Mouse (Mus musculus) heart, embryonic 11.5 days (tissue): ENCODE data around the gene Sntn. TPM values are rescaled to one million over a fixed set of nuclear protein-coding genes. Genes with fewer than 3 reads are reported as not detected.

Experiments used
- ATAC-seq: fragments of 200-750 bp; cut with Nextera tagmentation; replicated peaks from 2 replicates; pipeline ENCODE4 v1.8.0; 2017; ENCODE audit warnings: moderate library complexity; ENCODE audit not compliant: insufficient number of reproducible peaks, low FRiP score, low TSS enrichment
- H3K27ac ChIP-seq: fragments of 300-500 bp; sonication (generic); 2 replicates; pipeline ENCODE4 v1.5.1; 2014; ENCODE audit warnings: mild to moderate bottlenecking, low read depth, low read length
- H3K27me3 ChIP-seq: fragments of 300-500 bp; sonication (generic); 2 replicates; pipeline ENCODE4 v1.6.1; 2014; ENCODE audit warnings: mild to moderate bottlenecking, low read length, mixed read lengths; ENCODE audit not compliant: control insufficient read depth, insufficient read depth
- H3K36me3 ChIP-seq: fragments of 300-500 bp; sonication (generic); 2 replicates; pipeline ENCODE4 v1.6.1; 2014; ENCODE audit warnings: mild to moderate bottlenecking, low read length, moderate library complexity, mixed read lengths; ENCODE audit not compliant: control insufficient read depth, insufficient read depth
- H3K4me1 ChIP-seq: fragments of 300-500 bp; sonication (generic); 2 replicates; pipeline ENCODE4 v1.6.1; 2014; ENCODE audit warnings: low read length; ENCODE audit not compliant: control insufficient read depth, insufficient read depth
- H3K4me2 ChIP-seq: fragments of 300-500 bp; sonication (generic); 2 replicates; pipeline ENCODE4 v1.6.1; 2014; ENCODE audit warnings: mild to moderate bottlenecking, moderate library complexity
- H3K4me3 ChIP-seq: fragments of 300-500 bp; sonication (generic); 2 replicates; pipeline ENCODE4 v1.5.1; 2014; ENCODE audit warnings: low read depth, low read length
- H3K9ac ChIP-seq: fragments of 300-500 bp; sonication (generic); 2 replicates; pipeline ENCODE4 v1.6.1; 2014; ENCODE audit warnings: mild to moderate bottlenecking, low read depth, low read length, moderate library complexity
- H3K9me3 ChIP-seq: fragments of 300-500 bp; sonication (generic); replicated peaks from 2 replicates; pipeline ENCODE4 v1.6.1; 2016; ENCODE audit warnings: low read length; ENCODE audit not compliant: control insufficient read depth
- WGBS: fragments of 180-500 bp; shearing (Covaris S2); extraction: QIAGEN DNeasy Blood & Tissue Kit; methylation state at CpG from one replicate; pipeline ENCODE4 v1.1.7; 2014; ENCODE audit not compliant: insufficient replicate concordance; 5-methylcytosine and 5-hydroxymethylcytosine counted together
- polyA plus RNA-seq: library from polyadenylated mRNA; unstranded; fragments of >200 nt; fragmentation: Nextera tagmentation; extraction: Ambion mirVana; gene quantifications from 2 replicates; pipeline ENCODE4 v1.2.1, GENCODE M21; 2014

Gene Sntn
- not detected in 2 replicates for polyA plus RNA-seq

DNA sequence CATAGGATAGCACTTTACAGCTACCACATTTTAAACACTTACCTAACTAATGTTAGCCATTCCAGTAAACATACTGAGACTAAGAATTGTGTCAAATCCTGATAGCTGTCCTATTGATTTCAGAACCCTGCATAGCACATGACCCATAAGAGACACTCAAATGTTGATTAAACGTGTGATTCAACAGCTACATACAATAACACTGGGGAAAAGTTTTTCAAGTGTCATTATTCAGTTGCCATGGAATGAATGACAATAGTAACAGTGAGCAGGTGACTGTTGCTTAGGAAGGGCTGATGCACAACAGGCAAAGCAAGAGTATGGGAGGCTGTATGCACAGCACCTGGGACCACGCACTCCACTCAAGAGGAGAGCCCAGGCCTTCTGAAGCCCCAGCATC, at the start of gene Sntn:
Gene Sntn (plus strand): TSS at position 301 of the 400 bp plus-strand sequence.
- no peaks in the 10 kb centered on the region for H3K36me3 ChIP-seq
- no peak within 1 kb of the TSS for H3K9ac ChIP-seq
- no peak for ATAC-seq
- no peak within 1 kb of the TSS for H3K4me2 ChIP-seq
- H3K9me3 ChIP-seq: no peaks in the 10 kb centered on the region
- H3K4me1 ChIP-seq: no peaks in the 10 kb centered on the region
- H3K27me3 ChIP-seq: no peaks in the 10 kb centered on the region
- H3K4me3 ChIP-seq: no peak within 1 kb of the TSS
- H3K27ac ChIP-seq: no peak within 1 kb of the TSS
- WGBS: 86% methylated on average over 2 of the region's 2 CpGs

DNA sequence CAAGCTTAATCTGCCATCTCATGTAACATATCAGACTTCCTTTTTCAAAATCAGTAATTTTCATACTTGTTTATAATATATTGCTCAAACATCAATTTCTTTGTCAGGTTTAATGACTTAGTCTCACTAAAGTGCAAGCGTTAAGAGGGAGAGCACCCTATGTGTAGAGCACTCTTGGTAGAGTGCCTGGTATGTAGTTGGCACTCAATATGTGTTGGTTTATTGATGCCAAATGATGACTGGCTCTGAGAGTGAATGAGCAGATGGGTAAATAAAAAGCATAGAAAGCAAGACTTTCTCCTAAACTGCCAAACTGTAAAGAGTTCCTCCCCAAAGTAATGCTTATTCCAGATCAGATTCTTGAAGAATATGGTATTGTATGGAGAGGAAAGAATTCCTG, 20.8 kb upstream of the Sntn start:
- H3K4me2 ChIP-seq: no peak overlapping the region
- no peak for ATAC-seq
- H3K9me3 ChIP-seq: no peaks in the 10 kb centered on the region
- no peaks in the 10 kb centered on the region for H3K36me3 ChIP-seq
- H3K9ac ChIP-seq: no peak overlapping the region
- H3K4me1 ChIP-seq: no peaks in the 10 kb centered on the region
- H3K4me3 ChIP-seq: no peak overlapping the region
- WGBS: 98% methylated on average over 1 of the region's 1 CpGs
- H3K27ac ChIP-seq: no peak overlapping the region
- H3K27me3 ChIP-seq: no peaks in the 10 kb centered on the region

DNA sequence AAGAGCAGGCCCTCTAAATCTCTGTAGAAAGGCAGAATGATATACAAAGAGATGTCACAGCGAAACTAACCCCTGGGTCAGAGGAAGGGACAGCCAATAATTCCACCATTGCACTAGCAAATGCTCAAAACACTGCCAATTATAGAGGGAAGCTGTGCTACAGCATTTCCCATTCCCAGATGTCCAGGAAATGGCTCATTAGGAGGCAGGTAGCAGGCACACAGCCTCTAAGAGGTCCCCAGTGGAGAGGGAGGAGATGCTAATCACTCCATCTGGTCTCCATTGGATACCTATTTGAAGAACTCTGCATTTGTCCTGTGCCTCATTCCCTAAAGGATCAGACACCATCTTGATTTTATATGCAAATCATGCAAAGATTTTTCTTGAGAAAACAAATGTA, 19.6 kb upstream of the Sntn start:
- 52% methylated on average over 1 of the region's 1 CpGs for WGBS
- Histone ChIP-seq H3K36me3 (no peaks in the 10 kb centered on the region), H3K4me1 (no peaks in the 10 kb centered on the region), H3K4me2 (no peak overlapping the region), H3K27me3 (no peaks in the 10 kb centered on the region), H3K27ac (no peak overlapping the region), H3K9me3 (no peaks in the 10 kb centered on the region), H3K4me3 (no peak overlapping the region), H3K9ac (no peak overlapping the region)
- ATAC-seq: no peak

DNA sequence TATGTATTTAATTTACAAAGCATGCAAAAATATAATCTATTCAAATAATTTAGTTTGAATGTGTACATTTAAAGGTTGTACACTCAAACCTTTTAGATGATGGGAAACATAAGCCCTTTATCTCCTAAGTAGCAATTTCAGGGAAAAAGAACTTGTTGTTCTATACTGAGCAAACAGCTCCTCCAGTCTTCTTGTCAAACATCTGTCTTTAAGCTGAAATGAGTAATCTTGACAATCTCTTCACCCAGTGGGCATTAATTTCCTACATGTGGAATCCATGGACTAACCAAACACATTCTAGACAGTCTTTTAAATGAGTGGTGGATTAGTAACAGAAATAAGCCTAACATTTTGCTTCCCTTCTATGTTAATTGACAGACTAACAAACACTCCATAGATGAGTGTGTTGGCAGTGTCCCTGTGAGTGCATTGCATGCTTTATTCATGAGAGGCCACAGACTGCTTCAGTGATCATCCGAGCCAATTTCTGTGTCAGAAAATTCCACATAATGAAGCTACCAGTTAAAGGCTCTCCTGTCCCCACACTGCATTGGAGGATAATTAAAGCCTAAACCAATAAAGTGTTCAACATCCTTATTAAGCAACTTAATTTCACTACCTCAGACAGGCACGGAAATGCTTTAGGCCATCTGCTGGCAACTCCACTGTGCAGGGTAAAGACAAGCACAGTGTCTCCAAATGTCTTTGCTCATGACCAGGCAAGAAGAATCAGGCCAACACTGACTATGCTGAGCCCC, 19.0 kb upstream of the Sntn start:
- no peak for ATAC-seq
- WGBS: 69% methylated on average over 2 of the region's 2 CpGs
- no peak overlapping the region for H3K4me3 ChIP-seq
- no peak overlapping the region for H3K9ac ChIP-seq
- no peak overlapping the region for H3K27ac ChIP-seq
- no peaks in the 10 kb centered on the region for H3K27me3 ChIP-seq
- no peaks in the 10 kb centered on the region for H3K4me1 ChIP-seq
- no peaks in the 10 kb centered on the region for H3K36me3 ChIP-seq
- no peaks in the 10 kb centered on the region for H3K9me3 ChIP-seq
- no peak overlapping the region for H3K4me2 ChIP-seq

DNA sequence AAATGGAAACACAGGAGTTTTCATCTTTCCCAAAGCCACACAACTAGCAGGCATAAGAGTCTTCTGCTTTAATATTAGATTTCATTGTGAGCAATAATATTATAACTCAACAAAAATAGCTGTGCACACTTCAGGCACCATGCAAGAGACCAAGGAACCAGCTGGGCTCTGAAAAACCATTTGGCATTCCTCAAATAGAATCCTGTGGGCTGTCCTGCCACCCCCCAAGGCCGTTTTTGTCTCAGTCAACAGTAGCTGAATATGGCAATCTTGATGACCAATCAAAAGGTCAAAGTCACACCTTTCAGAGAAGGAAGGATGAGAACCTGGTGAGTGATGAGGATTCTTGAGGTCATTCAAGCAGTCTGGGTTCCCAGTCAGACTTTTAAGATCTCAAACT, 16.0 kb downstream of the Sntn start:
- Histone ChIP-seq H3K27ac (no peak overlapping the region), H3K36me3 (no peaks in the 10 kb centered on the region), H3K4me2 (no peak overlapping the region), H3K4me1 (no peaks in the 10 kb centered on the region), H3K9me3 (no peaks in the 10 kb centered on the region), H3K27me3 (no peaks in the 10 kb centered on the region), H3K4me3 (no peak overlapping the region), H3K9ac (no peak overlapping the region)
- ATAC-seq: no peak
- 46% methylated on average over 1 of the region's 1 CpGs for WGBS

DNA sequence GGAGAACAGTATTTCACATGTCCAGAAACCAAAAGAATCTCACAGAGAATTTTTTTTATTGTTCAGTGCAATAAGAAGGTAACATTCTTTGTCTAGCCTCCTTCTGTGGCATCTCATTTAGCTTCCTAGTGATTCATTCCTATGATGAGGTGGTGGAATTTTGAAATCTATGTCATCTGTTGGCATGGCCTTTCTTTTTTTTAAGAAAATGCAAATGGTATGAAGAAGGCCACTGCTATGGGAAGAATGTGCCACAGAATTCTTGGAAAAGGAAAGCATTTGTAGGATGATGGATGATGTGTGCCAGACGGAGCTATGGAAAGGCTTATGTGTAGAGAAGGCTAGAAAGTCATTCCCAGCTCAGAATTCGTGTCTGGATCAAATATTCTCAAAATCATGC, 19.8 kb downstream of the Sntn start:
- no peak overlapping the region for H3K27ac ChIP-seq
- H3K9ac ChIP-seq: no peak overlapping the region
- no peaks in the 10 kb centered on the region for H3K4me1 ChIP-seq
- H3K4me3 ChIP-seq: no peak overlapping the region
- no peaks in the 10 kb centered on the region for H3K9me3 ChIP-seq
- no peaks in the 10 kb centered on the region for H3K27me3 ChIP-seq
- no peak overlapping the region for H3K4me2 ChIP-seq
- H3K36me3 ChIP-seq: no peaks in the 10 kb centered on the region
- no peak for ATAC-seq
- 53% methylated on average over 2 of the region's 2 CpGs for WGBS

DNA sequence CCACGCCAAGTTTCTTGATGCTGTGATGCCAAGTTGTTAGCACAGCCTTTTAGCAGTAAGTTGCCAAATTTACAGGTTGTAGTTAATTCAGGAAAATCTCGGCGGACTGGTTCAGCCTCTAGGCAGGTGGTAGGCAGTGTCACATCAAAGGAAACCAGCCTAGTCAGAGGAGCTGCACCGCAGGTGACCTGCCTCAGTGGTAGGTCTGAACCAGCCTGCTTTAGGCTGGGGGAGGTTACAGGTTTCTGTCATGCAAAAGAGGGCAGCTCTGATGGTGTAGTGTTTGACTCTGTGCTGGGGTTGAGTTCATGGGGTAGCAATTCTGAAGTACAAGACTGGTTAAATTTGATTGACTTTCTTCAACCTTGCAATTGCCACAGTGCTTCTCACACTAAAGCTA, 61.6 kb downstream of the Sntn start:
- WGBS: 29% methylated on average over 4 of the region's 4 CpGs

More for the DNA sequence above, 61.6 kb downstream of the Sntn start:
- Histone ChIP-seq H3K9me3 (no peaks in the 10 kb centered on the region), H3K36me3 (no peaks in the 10 kb centered on the region), H3K4me2 (no peak overlapping the region), H3K4me1 (no peaks in the 10 kb centered on the region), H3K4me3 (no peak overlapping the region), H3K27ac (no peak overlapping the region), H3K9ac (no peak overlapping the region), H3K27me3 (no peaks in the 10 kb centered on the region)
- ATAC-seq: no peak

Other genes with a start within 250 kb of the Sntn start
- gene Gm281, start 243.6 kb downstream of the Sntn start, polyA plus RNA-seq: not detected in 2 replicates